In genomic region chr8:105613037-105613436, GRCm38 (mm10) we compare ENCODE assay signal across 10 mouse cellular contexts. TPM values are rescaled to one million over a fixed set of nuclear protein-coding genes. Genes with fewer than 3 reads are reported as not detected.
DNase-seq lines count a peak whose midpoint lies in the region; ATAC-seq lines count a peak whose summit lies in the region.
"Had no signal": no experiment of that assay in that cellular context is flagged by ENCODE, and none has a peak within 500 bp of the region (broad histone marks: within the 10 kb centered on the region; RNA-seq: fewer than 3 reads in every experiment).

No protein-coding gene starts in this region.

- H3K4me3 ChIP-seq in embryonic facial prominence, embryonic 10.5 days, result peak overlapping the region; percentile 71
- peak overlapping the region; percentile 70 for H3K4me3 ChIP-seq in heart, embryonic 10.5 days
- peak overlapping the region; percentile 51 for H3K4me3 ChIP-seq in kidney, embryonic 15.5 days (replicated peaks)

- peak; percentile 65 for DNase-seq in kidney, adult 18-20 months
- no peak for DNase-seq in kidney, adult 11 months
- DNase-seq in embryonic facial prominence, embryonic 10.5 days (ENCODE audit: low spot score), result peak; percentile 33
- DNase-seq in heart, embryonic 10.5 days (ENCODE audit: low spot score), result no peak
- peak; percentile 81 for DNase-seq in lung, postnatal 10 days
- peak; percentile 33 for DNase-seq in thymus, postnatal 25 days

- H3K9me3 ChIP-seq in embryonic facial prominence, embryonic 10.5 days, result no peaks in the 10 kb centered on the region
- no peaks in the 10 kb centered on the region for H3K9me3 ChIP-seq in heart, embryonic 10.5 days
- H3K9me3 ChIP-seq in kidney, embryonic 15.5 days (replicated peaks), result no peaks in the 10 kb centered on the region

- 3% methylated on average over 20 of the region's 20 CpGs for WGBS in embryonic facial prominence, embryonic 10.5 days
- 2% methylated on average over 20 of the region's 20 CpGs for WGBS in heart, embryonic 10.5 days
- WGBS in kidney, embryonic 15.5 days, result 4% methylated on average over 20 of the region's 20 CpGs

- peaks cover 33% of the 10 kb centered on the region for H3K36me3 ChIP-seq in embryonic facial prominence, embryonic 10.5 days (replicated peaks)
- peaks cover 35% of the 10 kb centered on the region for H3K36me3 ChIP-seq in heart, embryonic 10.5 days
- H3K36me3 ChIP-seq in kidney, embryonic 15.5 days, result peaks cover 45% of the 10 kb centered on the region

- ATAC-seq in kidney, embryonic 15.5 days (replicated peaks; ENCODE audit: low FRiP score), result no peak
- ATAC-seq in monocyte, adult 5-6 weeks (replicated peaks; ENCODE audit: insufficient number of reproducible peaks, low FRiP score, low TSS enrichment, poor library complexity, severe bottlenecking), result no peak

- H3K27ac ChIP-seq in embryonic facial prominence, embryonic 10.5 days (replicated peaks), result no peak overlapping the region
- H3K27ac ChIP-seq in heart, embryonic 10.5 days, result peak overlapping the region; percentile 64; the same call in 1 of the 2 replicates
- H3K27ac ChIP-seq in kidney, embryonic 15.5 days, result 0 out of 2 replicates have a peak overlapping the region, but pooled peaks have one; percentile 7

- peak overlapping the region; percentile 93 for H3K4me2 ChIP-seq in kidney, embryonic 15.5 days

- H3K27me3 ChIP-seq in embryonic facial prominence, embryonic 10.5 days (replicated peaks; ENCODE audit: low read depth, poor library complexity, severe bottlenecking), result peaks cover 46% of the 10 kb centered on the region
- H3K27me3 ChIP-seq in heart, embryonic 10.5 days (ENCODE audit: insufficient read depth, poor library complexity, severe bottlenecking), result peaks cover 14% of the 10 kb centered on the region
- H3K27me3 ChIP-seq in kidney, embryonic 15.5 days, result peaks cover 11% of the 10 kb centered on the region; the same call in 1 of the 2 replicates
- H3K27me3 ChIP-seq: CH12.LX had no signal

- peak overlapping the region; percentile 33; the same call in 1 of the 2 replicates for H3K9ac ChIP-seq in kidney, embryonic 15.5 days

- H3K4me1 ChIP-seq in embryonic facial prominence, embryonic 10.5 days, result peaks cover 21% of the 10 kb centered on the region
- peaks cover 34% of the 10 kb centered on the region for H3K4me1 ChIP-seq in heart, embryonic 10.5 days
- peaks cover 41% of the 10 kb centered on the region for H3K4me1 ChIP-seq in kidney, embryonic 15.5 days

RNA-seq across cellular contexts. Expression of gene Ripor1, which starts 8.0 kb away (rescaled TPM):
- 13.5 and 15.9 TPM in 2 replicates for polyA plus RNA-seq in embryonic facial prominence, embryonic 10.5 days (2016; fragmentation: Nextera tagmentation; extraction: Ambion mirVana)
- polyA plus RNA-seq in heart, embryonic 10.5 days (2016; fragmentation: Nextera tagmentation; extraction: Ambion mirVana), result 34.8 and 37.3 TPM in 2 replicates
- 33.3 and 39.5 TPM in 2 replicates for polyA plus RNA-seq in kidney, embryonic 15.5 days (2015; fragmentation: Nextera tagmentation; extraction: Ambion mirVana)
- 0.64 to 6.4 TPM (median 1.2 TPM) in 3 replicates for total RNA-seq in monocyte, adult 5-6 weeks (2017)

RNA-seq across cellular contexts. Expression of gene Ctcf, which starts 23.3 kb away (rescaled TPM):
- 136 and 137 TPM in 2 replicates for polyA plus RNA-seq in embryonic facial prominence, embryonic 10.5 days (2016; fragmentation: Nextera tagmentation; extraction: Ambion mirVana)
- 70.3 and 103 TPM in 2 replicates for polyA plus RNA-seq in heart, embryonic 10.5 days (2016; fragmentation: Nextera tagmentation; extraction: Ambion mirVana)
- 134 TPM in 2 replicates for polyA plus RNA-seq in kidney, embryonic 15.5 days (2015; fragmentation: Nextera tagmentation; extraction: Ambion mirVana)
- 75.1 to 125 TPM (median 91.9 TPM) in 3 replicates for total RNA-seq in monocyte, adult 5-6 weeks (2017)

RNA-seq across cellular contexts. Expression of gene Agrp, which starts 24.2 kb away (rescaled TPM):
- 0.59 and 0.64 TPM in 2 replicates for polyA plus RNA-seq in embryonic facial prominence, embryonic 10.5 days (2016; fragmentation: Nextera tagmentation; extraction: Ambion mirVana)
- 0.31 and 0.35 TPM in 2 replicates for polyA plus RNA-seq in heart, embryonic 10.5 days (2016; fragmentation: Nextera tagmentation; extraction: Ambion mirVana)
- polyA plus RNA-seq in kidney, embryonic 15.5 days (2015; fragmentation: Nextera tagmentation; extraction: Ambion mirVana), result 0.83 and 1.1 TPM in 2 replicates
- total RNA-seq in monocyte, adult 5-6 weeks (2017), result 3.6 to 4.9 TPM in 2 of 3 replicates, not detected in the other
- total RNA-seq: hematopoietic stem cell, adult 5-6 weeks had no signal

RNA-seq across cellular contexts. Expression of gene Atp6v0d1, which starts 47.2 kb away (rescaled TPM):
- polyA plus RNA-seq in embryonic facial prominence, embryonic 10.5 days (2016; fragmentation: Nextera tagmentation; extraction: Ambion mirVana), result 64.7 and 64.9 TPM in 2 replicates
- polyA plus RNA-seq in heart, embryonic 10.5 days (2016; fragmentation: Nextera tagmentation; extraction: Ambion mirVana), result 69.7 and 70.6 TPM in 2 replicates
- polyA plus RNA-seq in kidney, embryonic 15.5 days (2015; fragmentation: Nextera tagmentation; extraction: Ambion mirVana), result 85.8 and 88.3 TPM in 2 replicates
- total RNA-seq in monocyte, adult 5-6 weeks (2017), result 62.8 to 77.2 TPM (median 68.8 TPM) in 3 replicates

Comparison
In these comparisons a context has a peak if more than half of its experiments do, and no peak if none do; other contexts are left out.
1. DNase-seq: peak in kidney, adult 18-20 months (single experiment), embryonic facial prominence, embryonic 10.5 days (single experiment), lung, postnatal 10 days (single experiment) and thymus, postnatal 25 days (single experiment); none in kidney, adult 11 months (single experiment) and heart, embryonic 10.5 days (single experiment).
2. Peak in every context shown above with its lines, with median percentiles within 50 percentile points of each other: H3K4me3 ChIP-seq.